Mouse (Mus musculus) intestine, postnatal 0 days (tissue): ENCODE results near the gene Pigl. TPM values are rescaled to one million over a fixed set of nuclear protein-coding genes. Genes with fewer than 3 reads are reported as not detected.

Experiments
- ATAC-seq: fragments of 200-750 bp; cut with Nextera tagmentation; 2 replicates; pipeline ENCODE4 v1.8.0; 2017; ENCODE audit warnings: mild to moderate bottlenecking, moderate TSS enrichment, moderate library complexity
- H3K27ac ChIP-seq: fragments of 300-500 bp; sonication (generic); 2 replicates; pipeline ENCODE4 v1.5.1; 2014; ENCODE audit warnings: mild to moderate bottlenecking, low read depth, low read length, moderate library complexity
- H3K27me3 ChIP-seq: fragments of 300-500 bp; sonication (generic); replicated peaks from 2 replicates; pipeline ENCODE4 v1.6.1; 2014; ENCODE audit warnings: low read length, mixed read lengths; ENCODE audit not compliant: control insufficient read depth, insufficient read depth
- H3K36me3 ChIP-seq: fragments of 300-500 bp; sonication (generic); 2 replicates; pipeline ENCODE4 v1.6.1; 2014; ENCODE audit warnings: mild to moderate bottlenecking, moderate library complexity; ENCODE audit not compliant: control insufficient read depth, insufficient read depth
- H3K4me1 ChIP-seq: fragments of 300-500 bp; sonication (generic); replicated peaks from 2 replicates; pipeline ENCODE4 v1.6.1; 2014; ENCODE audit warnings: antibody characterized with exemption, low read length, mixed read lengths; ENCODE audit not compliant: control insufficient read depth, insufficient read depth
- H3K4me2 ChIP-seq: fragments of 300-500 bp; sonication (generic); replicated peaks from 2 replicates; pipeline ENCODE4 v1.6.1; 2014; ENCODE audit warnings: low read depth, mild to moderate bottlenecking, moderate library complexity
- H3K4me3 ChIP-seq: fragments of 300-500 bp; sonication (generic); 2 replicates; pipeline ENCODE4 v1.5.1; 2014; ENCODE audit warnings: low read depth, low read length
- H3K9ac ChIP-seq: fragments of 300-500 bp; sonication (generic); 2 replicates; pipeline ENCODE4 v1.6.1; 2014; ENCODE audit warnings: mild to moderate bottlenecking, low read depth, low read length
- H3K9me3 ChIP-seq: fragments of 300-500 bp; sonication (generic); 2 replicates; pipeline ENCODE4 v1.6.1; 2016; ENCODE audit warnings: mixed run types; ENCODE audit not compliant: control insufficient read depth
- CTCF ChIP-seq: sonication (generic); IDR thresholded peaks from 2 replicates; pipeline ENCODE4 v1.5.1; 2016; ENCODE audit warnings: low read depth, mild to moderate bottlenecking, control low read depth, antibody characterized with exemption, moderate library complexity
- WGBS: fragments of 180-500 bp; shearing (Covaris S2); extraction: QIAGEN DNeasy Blood & Tissue Kit; methylation state at CpG from one replicate; pipeline ENCODE4 v1.1.7; 2014; 5-methylcytosine and 5-hydroxymethylcytosine counted together
- polyA plus RNA-seq: library from polyadenylated mRNA; unstranded; fragments of >200 nt; fragmentation: Nextera tagmentation; extraction: Ambion mirVana; gene quantifications from 2 replicates; pipeline ENCODE4 v1.2.1, GENCODE M21; 2015

The Pigl gene
- 8.3 and 8.9 TPM in 2 replicates for polyA plus RNA-seq

- Histone ChIP-seq H3K4me2 (peak within 1 kb of the TSS; percentile 96), H3K36me3 (no peaks in the 10 kb centered on the region), H3K27me3 (no peaks in the 10 kb centered on the region), H3K27ac (peak within 1 kb of the TSS; percentile 99), H3K4me3 (peak within 1 kb of the TSS; percentile 98), H3K4me1 (no peaks in the 10 kb centered on the region), H3K9ac (peak within 1 kb of the TSS; percentile 99), H3K9me3 (no peaks in the 10 kb centered on the region)
- TF ChIP-seq CTCF, result no peak
- peak; percentile 59 for ATAC-seq
- WGBS, result under 1% methylated on average over 33 of the region's 33 CpGs
These were observed at the start of gene Pigl, which contains the start of gene Ncor1 for GRCm38 (mm10) chr11:62458276-62458724. TSS of gene Pigl (plus strand) at chr11:62458460. TSS of gene Ncor1 (minus strand) at chr11:62458541.

- Histone ChIP-seq H3K4me2 (no peak overlapping the region), H3K9me3 (no peaks in the 10 kb centered on the region), H3K4me3 (no peak overlapping the region), H3K27ac (no peak overlapping the region), H3K36me3 (peaks cover 24% of the 10 kb centered on the region), H3K27me3 (no peaks in the 10 kb centered on the region), H3K9ac (no peak overlapping the region), H3K4me1 (no peaks in the 10 kb centered on the region)
- no peak for TF ChIP-seq CTCF
- ATAC-seq, result no peak
- WGBS, result 95% methylated on average over 2 of the region's 2 CpGs
These were observed 49.4 kb upstream of the Pigl start for GRCm38 (mm10) chr11:62408848-62409247.

- Histone ChIP-seq H3K9ac (no peak overlapping the region), H3K27ac (no peak overlapping the region), H3K27me3 (no peaks in the 10 kb centered on the region), H3K4me2 (no peak overlapping the region), H3K4me3 (no peak overlapping the region), H3K9me3 (no peaks in the 10 kb centered on the region), H3K4me1 (no peaks in the 10 kb centered on the region), H3K36me3 (peaks cover 27% of the 10 kb centered on the region)
- whole genome bisulfite sequencing, result 89% methylated on average over 1 of the region's 1 CpGs
- 0 out of 2 replicates have a peak, but pooled peaks have one; percentile 38 for ATAC-seq
- no peak for TF ChIP-seq CTCF
These were observed 48.6 kb upstream of the Pigl start for GRCm38 (mm10) chr11:62409611-62410010.

- H3K4me1 ChIP-seq, result no peaks in the 10 kb centered on the region
- no peak overlapping the region for H3K9ac ChIP-seq
- H3K27me3 ChIP-seq, result no peaks in the 10 kb centered on the region
- no peak overlapping the region for H3K4me2 ChIP-seq
- 70% methylated on average over 4 of the region's 4 CpGs for WGBS
- H3K36me3 ChIP-seq, result peaks cover 36% of the 10 kb centered on the region
- ATAC-seq, result no peak
- TF ChIP-seq CTCF, result no peak
- H3K9me3 ChIP-seq, result no peaks in the 10 kb centered on the region
- no peak overlapping the region for H3K4me3 ChIP-seq
- no peak overlapping the region for H3K27ac ChIP-seq
These were observed 43.2 kb upstream of the Pigl start for GRCm38 (mm10) chr11:62415026-62415425.

- Histone ChIP-seq H3K36me3 (peaks cover 33% of the 10 kb centered on the region), H3K4me2 (no peak overlapping the region), H3K9me3 (no peaks in the 10 kb centered on the region), H3K27me3 (no peaks in the 10 kb centered on the region), H3K9ac (no peak overlapping the region), H3K27ac (no peak overlapping the region), H3K4me1 (no peaks in the 10 kb centered on the region), H3K4me3 (no peak overlapping the region)
- peak; percentile 50 for TF ChIP-seq CTCF
- no peak for ATAC-seq
- WGBS, result 79% methylated on average over 2 of the region's 2 CpGs
These were observed 33.7 kb upstream of the Pigl start for GRCm38 (mm10) chr11:62424525-62424924.

GRCm38 (mm10) chr11:62426266-62426665 is 32.0 kb upstream of the Pigl start:
- H3K36me3 ChIP-seq, result peaks cover 38% of the 10 kb centered on the region
- no peak overlapping the region for H3K27ac ChIP-seq
- H3K9me3 ChIP-seq, result no peaks in the 10 kb centered on the region
- no peak overlapping the region for H3K9ac ChIP-seq
- no peaks in the 10 kb centered on the region for H3K27me3 ChIP-seq
- ATAC-seq, result no peak
- H3K4me1 ChIP-seq, result no peaks in the 10 kb centered on the region
- no peak for TF ChIP-seq CTCF
- no peak overlapping the region for H3K4me3 ChIP-seq
- H3K4me2 ChIP-seq, result no peak overlapping the region
- 88% methylated on average over 5 of the region's 5 CpGs for WGBS

- Histone ChIP-seq H3K4me1 (no peaks in the 10 kb centered on the region), H3K27me3 (no peaks in the 10 kb centered on the region), H3K4me2 (no peak overlapping the region), H3K9ac (no peak overlapping the region), H3K27ac (no peak overlapping the region), H3K36me3 (peaks cover 31% of the 10 kb centered on the region), H3K9me3 (no peaks in the 10 kb centered on the region), H3K4me3 (no peak overlapping the region)
- WGBS, result 79% methylated on average over 2 of the region's 3 CpGs
- TF ChIP-seq CTCF, result peak; percentile 49
- ATAC-seq, result no peak
These were observed 31.2 kb upstream of the Pigl start for GRCm38 (mm10) chr11:62427105-62427504.
